Mouse (Mus musculus) layer of hippocampus, postnatal 10 days (tissue): ENCODE data around the gene Chd8. TPM values are rescaled to one million over a fixed set of nuclear protein-coding genes. Genes with fewer than 3 reads are reported as not detected.
"Not testable (repeated sequence)": the region's sequence is repeated elsewhere in the genome, so short reads cannot be mapped to it uniquely, and the experiment has no call there.

Experiments used
- DNase-seq, 2 experiments: peaks; one replicate each; pipeline ENCODE4 v3.0.0; 2021; ENCODE audit warnings: low spot score in 2 of 2
- long read RNA-seq: library from polyadenylated mRNA; stranded (forward); transcript quantifications from one replicate; pipeline ENCODE4 v2.0.0, GENCODE M21; 2023
- total RNA-seq, 2 experiments: library from RNA; stranded (reverse); gene quantifications; 2 replicates each; pipeline ENCODE4 v1.2.3; 2021

Chd8 gene
- 100 to 1,000 TPM; 119 to 131 TPM for total RNA-seq
- long read RNA-seq, partial matches to known transcripts = 2 of 6 reads
- long read RNA-seq, other reads (novel, unspliced or antisense) = 3 of 6 reads

- DNase-seq = peak; percentile 96 to 98
Observed at GRCm38 (mm10) chr14:52257484-52258213, at the start of gene Chd8. Gene Chd8 (minus strand): TSS chr14:52257780.

GRCm38 (mm10) chr14:52306100-52306499, 48.5 kb upstream of the Chd8 start:
- DNase-seq = no peak

GRCm38 (mm10) chr14:52304644-52305271, 47.2 kb upstream of the Chd8 start, which contains the start of gene Mettl3:
Gene Mettl3 (minus strand): TSS chr14:52305128.
- peak; percentile 88 to 91 for DNase-seq

- DNase-seq = not testable (repeated sequence)
Observed at GRCm38 (mm10) chr14:52303517-52303916, 45.9 kb upstream of the Chd8 start.

GRCm38 (mm10) chr14:52295558-52296264, 38.1 kb upstream of the Chd8 start:
- DNase-seq = no peak

- no peak for DNase-seq
Observed at GRCm38 (mm10) chr14:52284191-52284590, 26.6 kb upstream of the Chd8 start.

- no peak for DNase-seq
Observed at GRCm38 (mm10) chr14:52283629-52284028, 26.0 kb upstream of the Chd8 start.

GRCm38 (mm10) chr14:52279747-52280120, 22.2 kb upstream of the Chd8 start:
- no peak for DNase-seq

- DNase-seq = peak; percentile 100
Observed at GRCm38 (mm10) chr14:52278932-52279746, 21.6 kb upstream of the Chd8 start, which contains the start of the genes Tox4 and Rab2b. Gene Tox4 (plus strand): TSS chr14:52279146. Gene Rab2b (minus strand): TSS chr14:52279545.

- no peak for DNase-seq
Observed at GRCm38 (mm10) chr14:52277210-52277609, 19.6 kb upstream of the Chd8 start.

- no peak for DNase-seq
Observed at GRCm38 (mm10) chr14:52272781-52273180, 15.2 kb upstream of the Chd8 start.

- DNase-seq = peak; percentile 9 to 18
Observed at GRCm38 (mm10) chr14:52256311-52257175, 1.0 kb downstream of the Chd8 start.

GRCm38 (mm10) chr14:52246129-52246528, 11.5 kb downstream of the Chd8 start:
- no peak for DNase-seq

- DNase-seq = no peak
Observed at GRCm38 (mm10) chr14:52244690-52245042, 12.9 kb downstream of the Chd8 start.

- peak; percentile 100 for DNase-seq
Observed at GRCm38 (mm10) chr14:52244041-52244689, 13.4 kb downstream of the Chd8 start.

GRCm38 (mm10) chr14:52236216-52236615, 21.4 kb downstream of the Chd8 start:
- no peak for DNase-seq

- DNase-seq = no peak
Observed at GRCm38 (mm10) chr14:52235165-52235564, 22.4 kb downstream of the Chd8 start.

- DNase-seq = no peak
Observed at GRCm38 (mm10) chr14:52232249-52232648, 25.3 kb downstream of the Chd8 start.

- DNase-seq = no peak
Observed at GRCm38 (mm10) chr14:52225972-52226371, 31.6 kb downstream of the Chd8 start.
